Comparison of ENCODE assay signal across 22 mouse cellular contexts in the genomic region with DNA sequence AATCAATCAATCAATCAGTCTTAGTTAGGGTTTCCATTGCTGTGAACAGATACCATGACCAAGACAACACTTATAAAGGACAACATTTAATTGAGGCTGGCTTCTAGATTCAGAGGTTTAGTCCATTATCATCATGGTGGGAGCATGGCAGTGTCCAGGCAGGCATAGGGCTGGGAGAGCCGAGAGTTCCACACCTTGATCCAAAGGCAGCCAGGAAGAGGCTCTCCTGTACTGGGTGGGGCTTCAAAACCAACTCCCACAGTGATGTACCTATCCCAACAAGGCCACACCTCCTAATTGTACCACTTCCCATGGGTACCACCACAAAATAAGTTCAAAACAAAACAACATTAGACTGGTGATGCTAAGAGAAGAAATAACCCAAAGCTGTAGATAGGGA. TPM values are rescaled to one million over a fixed set of nuclear protein-coding genes. Genes with fewer than 3 reads are reported as not detected.
DNase-seq lines count a peak whose midpoint lies in the region; ATAC-seq lines count a peak whose summit lies in the region.
"Had no signal": no experiment of that assay in that cellular context is flagged by ENCODE, and none has a peak within 500 bp of the region (broad histone marks: within the 10 kb centered on the region; RNA-seq: fewer than 3 reads in every experiment).

No protein-coding gene starts in this region.

- no peaks in the 10 kb centered on the region for H3K4me1 ChIP-seq in heart, embryonic 11.5 days (ENCODE audit: control insufficient read depth, insufficient read depth, low read length)
- H3K4me1 ChIP-seq: embryonic facial prominence, embryonic 13.5 days; embryonic facial prominence, embryonic 15.5 days; forebrain, embryonic 10.5 days; forebrain, embryonic 12.5 days had no signal

- H3K4me3 ChIP-seq in heart, embryonic 11.5 days (ENCODE audit: low read depth, low read length) = no peak overlapping the region
- H3K4me3 ChIP-seq: embryonic facial prominence, embryonic 13.5 days; embryonic facial prominence, embryonic 15.5 days; erythroblast, embryonic 14.5 days; forebrain, embryonic 10.5 days; forebrain, embryonic 12.5 days had no signal

- no peaks in the 10 kb centered on the region for H3K27me3 ChIP-seq in heart, embryonic 11.5 days (ENCODE audit: control insufficient read depth, insufficient read depth, low read length)
- H3K27me3 ChIP-seq: embryonic facial prominence, embryonic 13.5 days; embryonic facial prominence, embryonic 15.5 days; forebrain, embryonic 12.5 days had no signal

- WGBS in heart, embryonic 11.5 days (ENCODE audit: insufficient replicate concordance) = 91% methylated on average over 1 of the region's 1 CpGs

- H3K36me3 ChIP-seq in heart, embryonic 11.5 days (ENCODE audit: control insufficient read depth, insufficient read depth, low read length) = peaks cover 17% of the 10 kb centered on the region

- no peak for ATAC-seq in heart, embryonic 11.5 days (replicated peaks; ENCODE audit: insufficient number of reproducible peaks, low FRiP score, low TSS enrichment)
- peak; percentile 19; the same call in 1 of the 2 replicates for ATAC-seq in common myeloid progenitor, adult 5-6 weeks (replicated peaks; ENCODE audit: low read depth, poor library complexity, severe bottlenecking)
- ATAC-seq in granulocyte monocyte progenitor cell, adult 5-6 weeks (replicated peaks; ENCODE audit: poor library complexity, severe bottlenecking) = peak; percentile 28
- ATAC-seq: forebrain, embryonic 14.5 days; forebrain, embryonic 16.5 days had no signal

- no peak overlapping the region for H3K4me2 ChIP-seq in heart, embryonic 11.5 days
- H3K4me2 ChIP-seq: embryonic facial prominence, embryonic 13.5 days; embryonic facial prominence, embryonic 15.5 days; forebrain, embryonic 12.5 days had no signal

- H3K27ac ChIP-seq in heart, embryonic 11.5 days (ENCODE audit: low read depth, low read length) = no peak overlapping the region
- H3K27ac ChIP-seq: embryonic facial prominence, embryonic 13.5 days; embryonic facial prominence, embryonic 15.5 days; forebrain, embryonic 10.5 days; forebrain, embryonic 12.5 days had no signal

- H3K9ac ChIP-seq in heart, embryonic 11.5 days (ENCODE audit: low read depth, low read length) = no peak overlapping the region
- H3K9ac ChIP-seq: embryonic facial prominence, embryonic 13.5 days; embryonic facial prominence, embryonic 15.5 days; forebrain, embryonic 12.5 days had no signal

- peak; percentile 73 for DNase-seq in heart, adult 11 months
- DNase-seq in adrenal gland, postnatal 14 days = no peak
- no peak for DNase-seq in lung, postnatal 25 days (ENCODE audit: low spot score)
- DNase-seq: adrenal gland, adult 2 months; adrenal gland, postnatal 10 days; adrenal gland, postnatal 36 days; cerebellum, adult 11-12 months; cerebellum, adult 2 months; cerebellum, adult 9-10 months; cerebellum, postnatal 10 days; cerebellum, postnatal 25 days; embryo, embryonic 11 days had no signal

- H3K9me3 ChIP-seq in heart, embryonic 11.5 days (replicated peaks; ENCODE audit: control insufficient read depth, low read length) = no peaks in the 10 kb centered on the region
- H3K9me3 ChIP-seq: embryonic facial prominence, embryonic 13.5 days; embryonic facial prominence, embryonic 15.5 days; forebrain, embryonic 10.5 days; forebrain, embryonic 12.5 days had no signal

RNA-seq across cellular contexts. Expression of gene Plac8, which starts 21.9 kb away (rescaled TPM):
- polyA plus RNA-seq in heart, embryonic 11.5 days (2014; fragmentation: Nextera tagmentation; extraction: Ambion mirVana) = 7.1 and 8.2 TPM in 2 replicates
- 1,717 and 2,144 TPM in 2 replicates for total RNA-seq in common myeloid progenitor, adult 5-6 weeks (2017)
- total RNA-seq in granulocyte monocyte progenitor cell, adult 5-6 weeks (2014; fragmentation: Nextera tagmentation) = 5,016 and 5,973 TPM in 2 replicates
- 4,049 and 4,633 TPM in 2 replicates for total RNA-seq in granulocyte monocyte progenitor cell, adult 5-6 weeks (2017)
- total RNA-seq in adrenal gland, postnatal 14 days (2021) = 9.2 and 10.8 TPM in 2 replicates

RNA-seq across cellular contexts. Expression of gene Cops4, which starts 32.0 kb away (rescaled TPM):
- 165 and 180 TPM in 2 replicates for polyA plus RNA-seq in heart, embryonic 11.5 days (2014; fragmentation: Nextera tagmentation; extraction: Ambion mirVana)
- 124 and 138 TPM in 2 replicates for total RNA-seq in common myeloid progenitor, adult 5-6 weeks (2017)
- total RNA-seq in granulocyte monocyte progenitor cell, adult 5-6 weeks (2014; fragmentation: Nextera tagmentation) = 72.0 and 81.7 TPM in 2 replicates
- total RNA-seq in granulocyte monocyte progenitor cell, adult 5-6 weeks (2017) = 147 and 155 TPM in 2 replicates
- 61.9 and 63.4 TPM in 2 replicates for total RNA-seq in adrenal gland, postnatal 14 days (2021)

RNA-seq across cellular contexts. Expression of gene Lin54, which starts 49.7 kb away (rescaled TPM):
- 13.0 and 14.1 TPM in 2 replicates for polyA plus RNA-seq in heart, embryonic 11.5 days (2014; fragmentation: Nextera tagmentation; extraction: Ambion mirVana)
- total RNA-seq in common myeloid progenitor, adult 5-6 weeks (2017) = 31.5 and 38.7 TPM in 2 replicates
- 26.2 and 27.7 TPM in 2 replicates for total RNA-seq in granulocyte monocyte progenitor cell, adult 5-6 weeks (2014; fragmentation: Nextera tagmentation)
- total RNA-seq in granulocyte monocyte progenitor cell, adult 5-6 weeks (2017) = 26.6 and 31.6 TPM in 2 replicates
- total RNA-seq in adrenal gland, postnatal 14 days (2021) = 12.5 and 15.7 TPM in 2 replicates

Comparison
In these comparisons a context has a peak if more than half of its experiments do, and no peak if none do; other contexts are left out.
1. RNA of gene Plac8, which starts 21.9 kb away (total RNA-seq): 4,049 to 5,973 TPM in granulocyte monocyte progenitor cell, adult 5-6 weeks and 1,717 to 2,144 TPM in common myeloid progenitor, adult 5-6 weeks; 9.2 to 10.8 TPM in adrenal gland, postnatal 14 days; every median in the first group is over 100 times any median in the second.